Mouse (Mus musculus): ENCODE measurements at regions not wholly inside any gene's neighbourhood (a gene's known extent, or its start where the extent isn't known, plus 50 kb on each side); places are given as distances from the start of the nearest gene placed in this dataset.
"Not testable (repeated sequence)": the region's sequence is repeated elsewhere in the genome, so short reads cannot be mapped to it uniquely, and the experiment has no call there.

DNA sequence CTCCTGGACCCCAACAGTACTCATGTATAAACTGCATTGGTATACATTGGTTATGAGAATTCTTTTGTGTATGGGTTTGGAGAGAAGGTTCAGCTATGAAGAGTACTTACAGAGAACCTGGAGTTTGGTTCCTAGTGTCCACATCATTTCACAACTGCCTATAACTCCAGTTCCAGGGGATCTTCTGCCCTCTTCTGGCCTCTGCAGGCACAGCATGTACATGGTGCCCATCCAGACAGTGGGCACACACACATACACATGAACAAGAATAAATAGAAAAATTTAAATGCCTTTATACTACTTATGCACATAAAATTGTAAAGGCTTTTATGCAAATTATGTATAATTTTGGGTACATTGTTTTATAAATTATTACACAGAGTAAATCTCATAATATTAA, 59.9 kb upstream of the Spon1 start:
- DNase-seq (ENCODE audit: low spot score) = no peak

DNA sequence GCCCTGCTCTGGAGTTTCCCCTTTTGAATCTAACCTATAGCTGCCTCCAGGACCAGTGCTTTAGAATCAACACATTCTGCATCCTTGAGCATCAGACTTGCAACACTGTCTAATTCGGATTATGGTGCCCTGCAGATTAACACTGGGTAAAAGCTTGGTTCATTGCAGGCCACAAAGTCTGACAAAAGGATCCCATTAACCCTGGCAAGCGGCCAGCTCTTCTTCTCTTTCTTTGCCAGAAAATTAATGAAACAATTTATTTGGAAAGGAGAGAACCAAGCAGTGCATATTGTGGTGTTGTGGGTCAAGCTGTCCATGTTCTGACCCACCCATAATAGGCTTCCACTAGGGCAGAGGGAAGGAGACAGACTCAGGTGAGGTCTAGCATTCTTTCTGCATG, 58.2 kb upstream of the Spon1 start:
- DNase-seq (ENCODE audit: low spot score) = no peak

DNA sequence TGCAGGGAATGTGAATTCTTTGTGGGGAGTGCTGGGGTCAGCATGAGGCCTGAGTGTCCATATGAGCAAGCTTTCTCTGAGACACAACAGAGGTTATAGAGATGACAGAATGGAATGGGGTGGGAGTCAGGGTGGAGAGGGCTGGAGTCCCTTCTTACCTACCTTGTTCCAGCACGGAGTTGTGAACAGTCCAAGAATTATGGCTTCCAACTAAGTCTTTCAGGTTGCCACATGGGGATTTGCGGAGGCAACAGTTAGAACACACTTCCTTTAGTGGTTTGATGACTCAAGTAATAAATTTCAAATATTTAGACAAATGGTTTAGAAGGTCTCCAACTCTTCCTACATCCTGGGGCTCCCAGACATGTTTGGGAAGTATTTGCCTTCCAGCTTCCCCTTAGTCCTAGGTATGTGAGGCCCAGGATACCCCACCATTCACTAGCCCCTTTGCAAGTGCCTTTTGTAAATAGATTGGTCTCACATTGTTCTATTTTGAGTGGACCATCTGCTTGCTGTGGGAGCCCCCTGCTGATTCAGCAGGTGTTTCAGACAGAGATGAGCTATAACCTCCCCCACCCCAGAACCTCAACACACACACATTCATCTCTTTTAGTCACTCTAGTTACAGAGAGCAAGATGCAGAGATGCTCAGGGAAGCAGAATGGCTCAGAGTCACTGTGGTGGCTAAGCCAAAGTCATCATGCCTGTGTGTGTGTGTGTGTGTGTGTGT, 55.1 kb upstream of the Spon1 start:
- no peak for DNase-seq (ENCODE audit: low spot score)

DNA sequence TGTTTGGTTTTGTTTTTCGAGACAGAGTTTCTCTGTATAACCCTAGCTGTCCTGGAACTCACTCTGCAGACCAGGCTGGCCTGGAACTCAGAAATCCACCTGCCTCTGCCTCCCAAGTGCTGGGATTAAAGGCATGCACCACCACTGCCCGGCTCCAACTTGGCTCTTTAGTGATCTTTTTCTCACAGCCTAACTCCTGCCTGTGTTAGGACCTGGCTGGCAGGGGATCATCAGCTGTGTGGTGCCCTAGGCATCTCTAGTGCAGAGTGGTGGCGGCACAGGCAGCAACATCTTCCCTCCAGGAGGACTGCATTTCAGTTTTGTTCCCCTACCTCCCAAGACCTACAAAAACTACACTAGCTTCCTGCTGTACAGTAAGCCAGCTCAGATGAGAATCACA, 54.4 kb upstream of the Spon1 start:
- DNase-seq (ENCODE audit: low spot score) = not testable (repeated sequence)
